Mouse (Mus musculus) hematopoietic stem cell, adult 5-6 weeks (primary cell): Measurements from ENCODE around the gene Zfp804b. TPM values are rescaled to one million over a fixed set of nuclear protein-coding genes. Genes with fewer than 3 reads are reported as not detected.
"Not testable (repeated sequence)": the region's sequence is repeated elsewhere in the genome, so short reads cannot be mapped to it uniquely, and the experiment has no call there.

Experiments used
- ATAC-seq, 2 experiments: fragments of 125-278 bp in 1 of 2; replicated peaks in 1 of 2; 2 replicates each; pipeline ENCODE4 v1.8.0; 2016 to 2017; ENCODE audit warnings: inconsistent platforms in 2 of 2, mild to moderate bottlenecking in 2 of 2, moderate number of reproducible peaks in 2 of 2, low read depth in 1 of 2, moderate TSS enrichment in 1 of 2; ENCODE audit not compliant: low FRiP score in 2 of 2, poor library complexity in 2 of 2, severe bottlenecking in 2 of 2, insufficient read depth in 1 of 2, low TSS enrichment in 1 of 2
- total RNA-seq: library from RNA; stranded (forward); fragments of 172-1452, 232-1000 nt; gene quantifications from 2 replicates; pipeline ENCODE4 v1.2.3, GENCODE M21; 2017

Zfp804b gene
- not detected in 2 replicates for total RNA-seq

DNA sequence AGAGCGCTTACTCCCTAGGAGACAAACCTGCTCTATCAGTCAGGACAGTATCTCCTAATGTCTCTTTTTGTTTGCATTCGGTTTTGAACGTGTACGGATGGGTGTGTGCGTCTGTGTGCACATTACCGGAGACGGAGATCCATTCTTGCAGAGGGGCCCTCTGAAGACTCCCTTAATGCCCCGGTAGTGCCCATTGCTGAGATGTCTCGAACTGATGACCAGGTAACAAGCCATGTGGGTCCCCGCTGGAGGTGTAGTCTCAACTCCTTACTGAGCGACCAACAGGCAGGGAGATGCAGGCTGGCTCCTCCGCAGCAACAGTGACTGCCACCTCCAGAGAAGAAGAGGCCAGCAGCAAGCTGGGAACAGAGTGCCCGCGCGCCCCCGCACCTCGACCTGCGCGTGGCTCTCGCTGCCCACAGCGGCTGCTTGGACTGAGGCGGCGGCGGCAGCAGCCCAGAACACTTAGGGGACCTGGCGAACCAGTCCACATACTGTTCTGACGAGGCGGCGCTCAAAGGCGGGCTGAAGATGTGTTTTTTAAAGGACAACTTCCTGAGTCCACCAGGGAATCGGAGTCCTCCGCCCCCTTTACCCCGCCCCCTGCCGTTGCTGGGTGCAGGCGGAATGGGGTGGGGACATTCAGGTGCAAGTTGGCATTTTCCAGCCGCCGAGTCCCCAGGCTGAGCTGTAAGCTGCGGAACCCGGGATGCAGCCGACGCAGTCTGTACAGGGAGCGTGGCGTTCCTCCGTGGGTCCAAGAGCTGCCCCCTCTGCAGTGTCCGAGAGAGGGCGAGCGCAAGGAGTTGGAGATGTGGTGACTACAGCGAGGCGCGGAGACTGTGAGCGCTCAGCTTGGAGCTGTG, at the start of gene Zfp804b:
TSS of gene Zfp804b (minus strand) at position 612 of the 866 bp plus-strand sequence.
- peak; percentile 42 to 58 for ATAC-seq

DNA sequence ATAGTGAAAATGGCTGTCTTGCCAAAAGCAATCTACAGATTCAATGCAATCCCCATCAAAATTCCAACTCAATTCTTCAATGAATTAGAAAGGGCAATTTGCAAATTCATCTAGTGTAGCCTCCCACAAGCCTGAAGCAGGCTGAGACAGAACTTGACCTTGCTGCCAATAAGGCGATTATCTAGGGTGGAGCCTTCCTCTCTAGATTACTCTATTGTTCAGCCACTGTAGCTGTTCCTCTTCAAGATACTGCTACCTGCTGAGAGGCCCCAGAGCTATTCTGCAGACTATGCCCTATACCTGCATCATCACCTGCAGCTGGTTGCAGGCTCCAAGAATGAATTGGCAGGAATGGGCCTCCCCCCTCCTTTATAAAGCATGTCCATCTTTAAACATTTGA, 20.1 kb upstream of the Zfp804b start:
- not testable (repeated sequence) for ATAC-seq

DNA sequence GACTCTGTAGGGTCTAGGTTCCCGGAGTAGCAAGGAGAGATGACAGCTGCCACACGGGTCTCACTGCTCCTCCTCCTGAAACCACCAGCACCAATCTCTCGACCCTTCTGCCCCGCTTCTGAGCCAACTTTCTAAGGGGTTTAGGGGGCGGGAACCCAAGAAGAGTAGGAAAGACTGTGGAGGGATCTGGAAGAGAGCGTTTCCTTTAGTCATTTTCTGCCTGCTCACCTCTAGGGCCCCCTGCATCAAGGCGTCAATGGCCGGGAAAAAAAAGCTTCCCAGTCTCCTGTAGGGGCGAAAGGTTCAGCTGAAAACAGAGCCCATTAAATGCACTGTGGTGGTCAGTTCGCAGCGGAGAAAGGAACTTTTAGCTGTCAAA, 444 bp upstream of the Zfp804b start:
- no peak for ATAC-seq

DNA sequence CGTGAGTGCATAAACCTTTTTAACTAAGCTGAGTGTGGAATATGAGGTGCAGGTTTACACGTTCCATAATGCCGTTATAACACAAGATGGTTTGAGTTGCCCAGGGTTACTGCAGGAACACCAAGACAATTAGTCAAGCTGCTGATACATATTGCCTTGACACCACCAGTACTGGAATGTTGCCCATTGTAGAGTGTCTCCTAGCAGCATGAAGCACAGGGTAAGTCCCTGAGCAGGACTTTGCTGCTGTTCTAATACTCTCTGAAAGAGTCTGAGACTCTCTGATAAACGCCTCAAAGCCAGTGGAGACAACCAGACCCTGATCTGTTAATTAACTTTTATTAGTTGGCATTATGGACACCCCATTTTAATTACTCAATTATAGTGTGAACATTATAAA, 19.0 kb downstream of the Zfp804b start:
- ATAC-seq = no peak

DNA sequence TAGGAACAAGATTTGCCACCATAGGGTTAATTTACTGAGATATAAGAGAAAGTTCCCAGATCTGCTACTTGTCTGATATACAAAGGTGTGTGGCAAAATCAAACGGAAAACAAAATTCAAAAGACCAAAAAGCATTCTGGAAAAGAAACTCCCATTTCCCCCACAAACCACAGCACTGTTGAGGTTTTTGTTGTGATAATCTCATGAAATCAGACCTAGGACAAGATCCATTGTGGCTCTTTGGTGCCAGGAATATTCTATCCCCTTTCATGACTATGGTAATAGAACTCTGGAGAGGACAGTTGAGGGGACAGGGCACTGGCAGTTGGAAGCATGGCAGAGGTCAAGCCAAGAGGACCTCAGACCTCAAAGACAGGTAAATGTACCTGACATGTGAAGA, 40.7 kb downstream of the Zfp804b start, which contains the start of gene Tex47:
TSS of gene Tex47 (plus strand) at position 301 of the 400 bp plus-strand sequence.
- no peak for ATAC-seq

DNA sequence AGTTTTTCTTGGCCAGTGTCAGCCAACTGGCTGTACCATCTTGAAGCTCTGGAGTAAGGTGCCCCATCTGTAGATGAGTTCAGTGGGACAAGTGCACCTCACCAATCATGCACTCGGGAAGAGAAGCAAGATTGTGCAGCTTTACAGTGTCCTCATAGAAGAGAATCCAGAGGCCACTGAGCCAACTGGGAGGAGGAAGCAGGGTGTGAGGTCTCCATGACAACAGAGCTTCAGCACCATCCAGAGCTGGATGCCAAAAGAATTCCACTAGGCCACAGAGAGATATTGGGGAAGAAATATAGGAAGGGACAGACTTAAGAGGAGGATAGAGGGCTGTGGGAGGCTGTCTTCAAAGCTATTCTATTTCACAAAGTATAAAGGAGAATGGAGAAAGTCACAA, 41.6 kb downstream of the Zfp804b start:
- ATAC-seq = no peak

DNA sequence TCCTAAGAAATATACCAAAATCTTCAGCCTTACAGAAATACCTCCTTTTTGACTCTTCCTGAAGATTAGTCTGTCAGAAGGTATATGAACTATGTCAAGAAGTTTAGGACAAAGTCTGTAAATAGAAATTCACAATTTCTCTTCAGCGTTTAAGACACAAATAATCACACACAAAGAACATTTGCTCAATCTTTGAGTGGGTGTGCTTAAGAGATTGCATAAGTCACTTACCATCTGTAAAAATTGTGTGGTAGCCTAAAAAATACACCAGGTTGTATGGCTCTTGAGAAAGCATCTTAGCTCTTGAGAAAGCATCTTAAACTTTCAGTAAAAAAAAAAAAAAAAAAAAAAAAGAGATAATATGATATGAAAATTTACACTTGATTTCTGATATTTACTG, 60.2 kb downstream of the Zfp804b start:
- ATAC-seq = no peak

DNA sequence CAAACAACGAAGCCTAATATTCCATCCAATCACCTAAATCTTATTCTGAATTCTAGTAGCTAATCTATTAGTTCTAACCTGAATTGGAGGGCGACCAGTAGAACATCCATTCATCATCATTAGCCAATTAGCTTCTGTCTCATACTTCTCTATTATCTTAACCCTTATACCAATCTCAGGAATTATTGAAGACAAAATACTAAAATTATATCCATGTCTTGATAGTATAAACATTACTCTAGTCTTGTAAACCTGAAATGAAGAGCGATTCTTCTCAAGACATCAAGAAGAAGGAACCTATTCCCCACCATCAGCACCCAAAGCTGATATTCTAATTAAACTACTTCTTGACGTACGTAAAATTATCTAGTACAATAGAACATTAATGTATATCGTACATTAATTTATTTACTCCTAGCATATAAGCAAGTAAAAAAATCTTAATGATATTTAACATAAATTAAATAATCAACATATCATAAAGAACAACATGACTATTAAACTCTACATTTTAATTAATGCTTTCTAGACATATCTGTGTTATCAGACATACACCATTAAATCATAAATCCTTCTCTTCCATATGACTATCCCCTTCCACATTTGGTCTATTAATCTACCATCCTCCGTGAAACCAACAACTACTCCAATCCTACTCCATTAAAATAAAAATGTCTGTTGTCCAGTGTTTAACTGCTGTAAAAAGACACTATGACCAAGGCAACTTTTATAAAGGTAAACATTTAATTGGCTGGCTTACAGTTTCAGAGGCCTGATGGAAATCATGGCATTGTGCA, 67.7 kb downstream of the Zfp804b start:
- ATAC-seq = peak; percentile 100

DNA sequence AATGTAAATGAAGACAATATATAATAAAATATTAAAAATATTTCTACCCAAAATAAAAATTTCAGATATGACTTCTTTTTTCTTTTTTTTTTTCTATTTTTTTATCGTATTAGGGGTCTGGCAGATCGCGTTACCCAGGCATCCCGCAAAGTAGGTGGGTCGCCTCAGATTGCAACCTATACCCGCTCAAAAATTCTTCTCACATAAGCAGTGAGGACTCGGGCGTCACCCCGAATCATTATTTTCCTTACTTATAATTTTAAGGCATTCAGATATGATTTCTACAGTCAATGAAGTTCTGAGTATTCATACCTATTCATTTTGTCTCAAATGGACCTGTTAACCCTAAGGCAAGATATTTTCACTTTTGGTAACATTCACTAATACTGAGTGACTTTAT, 167.0 kb downstream of the Zfp804b start:
- peak; percentile 56 to 59; a peak in 2 of 4 replicates for ATAC-seq

DNA sequence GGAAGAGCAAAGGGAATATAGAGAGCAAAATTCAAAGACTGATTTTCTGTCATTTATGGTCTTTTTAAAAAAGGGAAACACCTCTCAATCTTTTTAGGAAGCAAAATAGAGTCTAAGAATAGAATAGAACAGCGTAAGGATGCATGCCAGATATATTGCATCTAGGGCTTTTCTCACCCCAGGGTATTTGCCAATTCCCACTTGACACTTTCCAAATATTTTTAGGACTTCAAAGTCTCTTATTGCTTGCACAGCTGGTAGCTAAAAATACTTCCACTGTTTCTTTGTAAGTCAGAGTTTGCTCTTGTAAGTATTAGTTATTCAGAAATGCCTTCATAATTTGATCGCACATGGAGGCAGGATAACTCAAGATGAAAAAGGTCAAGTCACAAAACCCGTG, 204.9 kb downstream of the Zfp804b start:
- no peak for ATAC-seq

DNA sequence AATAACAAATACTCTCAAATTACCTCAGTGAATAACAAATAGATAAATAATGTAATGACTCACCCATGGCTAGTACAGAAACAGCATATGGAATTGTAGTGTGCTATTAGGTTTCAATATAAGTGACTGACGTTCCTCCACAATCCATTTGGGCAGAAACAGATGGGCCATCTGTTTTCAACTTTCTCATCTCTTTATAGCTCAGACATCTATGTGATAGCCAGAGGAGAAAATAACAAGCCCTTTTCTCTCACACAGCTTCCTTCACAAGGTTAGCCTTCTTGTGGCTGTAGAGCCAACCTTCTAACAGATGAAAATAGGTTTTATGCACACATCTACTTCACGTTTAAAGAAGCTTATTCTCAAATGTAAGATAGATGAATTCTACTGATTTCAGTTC, 242.2 kb downstream of the Zfp804b start:
- ATAC-seq = no peak

DNA sequence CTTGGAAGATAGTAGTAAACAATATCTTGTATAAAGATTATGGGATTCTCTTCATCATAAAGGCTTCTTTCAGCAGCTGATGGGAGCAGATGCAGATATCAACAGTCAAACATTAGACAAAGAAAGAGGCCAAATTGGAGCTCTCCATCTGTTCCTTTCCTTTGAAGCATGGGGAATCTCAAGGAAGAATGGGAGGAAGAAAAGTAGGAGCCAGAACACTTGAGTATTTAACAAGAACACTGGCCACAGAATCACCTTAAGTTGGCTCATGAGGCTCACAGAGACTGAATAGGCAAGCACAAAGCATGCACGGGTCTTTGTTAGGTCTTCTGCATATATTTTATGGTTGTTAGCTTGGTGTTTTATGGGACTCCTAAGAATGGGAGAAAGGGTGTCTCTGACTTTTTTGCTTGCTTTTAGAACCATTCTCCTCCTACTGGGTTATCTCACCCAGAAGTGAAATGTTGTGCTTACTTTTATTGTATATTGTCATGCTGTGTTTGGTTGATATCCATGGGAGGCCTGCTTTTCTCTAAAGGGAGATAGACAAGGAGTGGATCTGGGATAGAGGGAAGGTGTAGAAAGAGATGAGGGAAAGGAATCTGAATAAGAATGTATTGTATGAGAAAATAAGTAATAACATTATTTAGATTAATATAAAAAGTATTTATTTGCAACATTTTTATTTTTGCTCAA, 270.5 kb downstream of the Zfp804b start:
- ATAC-seq = no peak

DNA sequence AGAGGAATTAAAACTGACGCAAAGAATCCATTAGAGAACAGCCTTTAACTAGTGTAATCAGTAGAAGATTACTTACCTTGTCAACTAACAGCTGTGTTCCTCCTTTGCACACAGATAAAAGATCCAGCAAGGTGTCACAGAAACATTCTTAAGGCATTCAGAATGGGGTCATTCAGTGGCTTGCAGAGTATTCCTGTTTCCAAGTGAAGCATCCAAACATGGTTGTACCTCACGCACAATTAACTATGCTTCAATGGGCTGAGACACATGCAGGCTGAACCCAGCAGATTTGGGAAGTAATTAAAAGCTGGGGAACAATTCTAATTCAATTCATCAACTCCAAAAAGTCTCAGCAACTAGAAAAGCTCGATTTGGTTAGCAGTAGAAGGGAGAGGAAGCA, 337.1 kb downstream of the Zfp804b start:
- no peak for ATAC-seq

DNA sequence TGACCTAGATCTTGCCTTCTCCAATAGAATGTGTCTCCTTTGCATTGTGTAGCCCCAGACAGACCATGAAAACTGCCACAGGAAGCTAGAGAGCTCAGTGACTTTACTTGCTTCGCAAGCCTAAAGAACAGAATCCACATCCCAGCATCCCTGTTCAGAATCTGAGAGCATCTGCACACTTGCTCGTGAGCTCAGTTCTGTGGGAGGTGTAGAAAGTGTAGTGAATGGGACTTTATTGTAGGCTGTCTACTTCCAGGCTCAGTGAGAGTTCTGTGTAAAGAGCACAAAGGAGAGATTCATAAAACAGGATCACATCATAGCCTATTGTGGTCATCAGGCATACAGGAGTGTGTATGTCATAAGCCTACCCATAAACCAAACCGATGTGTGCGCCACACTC, 360.6 kb downstream of the Zfp804b start:
- ATAC-seq = no peak

DNA sequence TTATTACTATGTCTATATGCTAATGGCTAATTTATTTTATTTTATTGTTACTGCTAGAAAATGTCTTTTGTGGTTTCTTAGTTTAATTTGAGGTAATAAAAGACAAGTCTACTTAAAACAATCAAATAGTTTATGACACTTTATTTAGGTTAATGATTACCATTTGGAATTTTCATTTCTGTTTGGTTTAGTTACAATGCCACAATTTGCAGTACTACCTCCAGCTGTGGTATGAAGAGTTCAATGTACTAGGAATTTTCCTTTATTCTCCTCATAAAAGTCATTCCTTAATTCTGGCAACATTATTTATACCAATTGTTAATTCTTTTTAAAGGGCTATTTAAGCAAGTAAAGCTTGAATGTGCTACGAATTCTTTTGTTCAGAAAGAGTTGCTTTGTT, 409.7 kb downstream of the Zfp804b start:
- no peak for ATAC-seq

DNA sequence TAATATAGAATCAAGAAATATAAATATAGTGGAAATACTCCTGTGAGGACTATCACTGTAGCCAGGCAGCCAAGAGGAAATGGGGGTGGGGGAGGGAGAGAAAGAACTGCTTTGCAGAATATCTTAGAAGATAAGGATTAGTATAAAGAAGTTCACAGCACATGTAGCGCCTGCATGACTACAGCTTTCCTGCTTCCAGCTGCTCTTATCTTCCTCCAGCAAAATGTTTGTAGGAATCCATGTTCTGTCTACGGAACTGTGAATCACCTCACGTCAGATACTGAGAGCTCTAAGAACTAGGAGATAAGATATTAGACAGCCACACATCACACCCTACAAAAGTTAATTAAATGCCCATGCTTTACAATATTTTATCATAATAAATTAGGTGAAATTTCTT, 433.3 kb downstream of the Zfp804b start:
- no peak for ATAC-seq

DNA sequence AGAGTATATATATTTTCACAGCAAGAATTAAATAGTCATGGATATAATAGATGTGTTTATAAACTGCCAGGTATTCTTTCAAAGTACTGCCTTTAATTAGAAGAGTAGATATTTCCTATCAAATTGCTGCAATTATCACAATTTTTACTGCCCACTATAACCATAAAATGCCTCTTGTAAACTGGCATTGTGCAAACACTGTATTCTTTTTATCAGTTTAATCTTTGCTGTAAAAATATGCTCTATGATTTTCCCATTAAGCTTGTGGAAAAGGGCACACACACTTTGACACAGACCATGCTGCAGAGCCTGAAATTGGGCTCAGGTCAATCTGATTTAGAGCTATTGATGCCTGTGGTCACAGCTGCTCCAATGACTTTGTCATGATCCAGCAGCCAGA, 463.2 kb downstream of the Zfp804b start:
- ATAC-seq = no peak

DNA sequence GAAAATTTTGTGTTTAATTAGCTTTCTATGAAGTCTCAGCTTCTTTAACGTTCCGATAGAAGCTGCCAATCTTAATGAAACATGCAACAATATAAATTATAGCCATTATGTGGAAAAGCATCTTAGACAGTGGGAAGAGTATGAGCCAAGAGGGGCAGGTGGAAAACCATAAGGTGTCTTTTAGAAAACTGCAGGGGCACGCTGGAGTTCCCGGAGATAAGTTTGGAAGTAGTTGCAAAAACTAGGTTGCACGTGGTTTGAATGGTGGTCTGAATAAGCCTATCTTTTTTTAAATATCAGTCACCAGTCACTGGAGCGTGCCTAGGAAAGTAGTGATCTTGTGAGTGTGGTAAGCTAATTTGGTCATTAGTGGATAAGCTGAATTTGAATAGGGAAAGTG, 473.0 kb downstream of the Zfp804b start:
- no peak for ATAC-seq
